Mouse (Mus musculus): ENCODE data around the gene Oas1e.

DNA sequence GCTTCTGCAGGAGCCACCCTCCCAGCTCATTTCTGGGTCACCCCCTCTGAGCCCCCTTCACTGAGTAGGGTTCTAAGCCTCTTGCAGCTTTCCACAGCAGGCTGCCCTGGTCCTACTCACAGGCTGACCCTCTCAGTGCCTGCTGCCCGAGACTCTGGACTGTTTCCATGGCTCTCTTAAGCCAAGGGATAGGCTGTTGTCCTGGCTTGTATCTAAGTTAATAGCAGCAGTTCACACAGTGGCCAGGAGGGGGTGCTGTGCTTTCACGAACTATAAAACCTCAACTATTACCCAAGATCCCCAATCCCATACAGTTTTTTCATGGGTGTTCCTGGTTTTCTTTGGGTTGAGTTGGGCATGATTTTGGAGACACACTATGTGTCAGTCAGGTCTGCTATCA, 2.3 kb downstream of the Oas1e start:
- no peak for TF ChIP-seq POLR2A (IDR thresholded peaks at IDR 0.05; ENCODE audit: insufficient read length, low read depth)
- no peak for TF ChIP-seq POLR2AphosphoS2 (IDR thresholded peaks at IDR 0.05; ENCODE audit: insufficient read length, low read depth)
- TF ChIP-seq SRF (IDR thresholded peaks at IDR 0.05; ENCODE audit: control insufficient read depth, insufficient read length, low read depth): no peak
